Comparison of ENCODE assay signal across 8 mouse cellular contexts in genomic region chr2:120404823-120405765, GRCm38 (mm10). TPM values are rescaled to one million over a fixed set of nuclear protein-coding genes. Genes with fewer than 3 reads are reported as not detected.
A peak's percentile ranks its signal among the peaks of the same experiment; 100 is the strongest.
DNase-seq lines count a peak whose midpoint lies in the region; ATAC-seq and TF ChIP-seq lines count a peak whose summit lies in the region.

No protein-coding gene starts in this region.

- no peak for ATAC-seq in cerebellum, adult (ENCODE audit: insufficient number of reproducible peaks, low FRiP score, low TSS enrichment)
- ATAC-seq in heart, embryonic 14.5 days (ENCODE audit: insufficient number of reproducible peaks, insufficient read depth, low FRiP score, low read depth): no peak
- ATAC-seq in midbrain, embryonic 15.5 days (replicated peaks): no peak

- 0 out of 2 replicates have a peak, but pooled peaks cover 3% of the 10 kb centered on the region for H3K36me3 ChIP-seq in heart, embryonic 14.5 days (ENCODE audit: control insufficient read depth, insufficient read depth, low read length)
- H3K36me3 ChIP-seq in midbrain, embryonic 15.5 days (replicated peaks): no peaks in the 10 kb centered on the region

- H3K4me3 ChIP-seq in cerebellum, adult 2 months (replicated peaks; ENCODE audit: insufficient read depth, low read depth, low read length): peak overlapping the region; percentile 98
- peak overlapping the region; percentile 77 for H3K4me3 ChIP-seq in brown adipose tissue, adult 24 weeks (ENCODE audit: insufficient read depth, low read depth, low read length)
- peak overlapping the region; percentile 84 for H3K4me3 ChIP-seq in heart, embryonic 14.5 days (ENCODE audit: control insufficient read depth in 1 of 2, insufficient read depth in 1 of 2, low read depth in 1 of 2, low read length in 2 of 2)
- H3K4me3 ChIP-seq in midbrain, embryonic 15.5 days: peak overlapping the region; percentile 93

- peak overlapping the region; percentile 89 for H3K9ac ChIP-seq in heart, embryonic 14.5 days (ENCODE audit: low read length)
- H3K9ac ChIP-seq in midbrain, embryonic 15.5 days: peak overlapping the region; percentile 76

- TF ChIP-seq POLR2A in cerebellum, adult 2 months (IDR thresholded peaks at IDR 0.05; ENCODE audit: borderline replicate concordance, insufficient read depth, low read length): no peak

- peak overlapping the region; percentile 77 for H3K4me2 ChIP-seq in heart, embryonic 14.5 days (ENCODE audit: low read length)
- H3K4me2 ChIP-seq in midbrain, embryonic 15.5 days: peak overlapping the region; percentile 93

- no peak for DNase-seq in cerebellum, adult 2 months
- DNase-seq in kidney, postnatal 4 days: peak; percentile 5 to 12
- DNase-seq in right cerebral cortex, adult 2 months (ENCODE audit: low spot score in 2 of 2): no peak
- DNase-seq in adrenal gland, postnatal 25 days: no peak

- peaks cover 3% of the 10 kb centered on the region; the same call in 1 of the 2 replicates for H3K9me3 ChIP-seq in heart, embryonic 14.5 days (ENCODE audit: control insufficient read depth, low read length)
- H3K9me3 ChIP-seq in midbrain, embryonic 15.5 days: 0 out of 2 replicates have a peak, but pooled peaks cover 4% of the 10 kb centered on the region

- no peak for TF ChIP-seq CTCF in cerebellum, adult 2 months (IDR thresholded peaks at IDR 0.05; ENCODE audit: borderline replicate concordance, insufficient read depth, low read depth, low read length)

- 28% methylated on average over 14 of the region's 14 CpGs for WGBS in cerebellum, adult 2 months
- 22% methylated on average over 14 of the region's 14 CpGs for WGBS in heart, embryonic 14.5 days
- WGBS in midbrain, embryonic 15.5 days: 35% methylated on average over 14 of the region's 14 CpGs

- H3K27ac ChIP-seq in cerebellum, adult 2 months (ENCODE audit: insufficient read depth, low read length): peak overlapping the region; percentile 29; the same call in 1 of the 2 replicates
- H3K27ac ChIP-seq in brown adipose tissue, adult 24 weeks (replicated peaks; ENCODE audit: low read depth, low read length): peak overlapping the region; percentile 92
- peak overlapping the region; percentile 99 to 100 for H3K27ac ChIP-seq in heart, embryonic 14.5 days (replicated peaks in 1 of 2; ENCODE audit: control insufficient read depth in 1 of 2, insufficient read depth in 1 of 2, low read depth in 2 of 2, low read length in 2 of 2)
- H3K27ac ChIP-seq in midbrain, embryonic 15.5 days: peak overlapping the region; percentile 91

- H3K4me1 ChIP-seq in cerebellum, adult 2 months (ENCODE audit: control insufficient read depth, insufficient read depth, low read length): no peaks in the 10 kb centered on the region
- peaks cover 4% of the 10 kb centered on the region; the same call in 1 of the 2 replicates for H3K4me1 ChIP-seq in brown adipose tissue, adult 24 weeks (ENCODE audit: control insufficient read depth, insufficient read depth, insufficient read length, low read length)
- H3K4me1 ChIP-seq in heart, embryonic 14.5 days (ENCODE audit: control insufficient read depth in 2 of 2, insufficient read depth in 2 of 2, low read length in 2 of 2): peaks cover 2 to 10% of the 10 kb centered on the region in 2 experiments; a peak in 3 of 4 replicates
- H3K4me1 ChIP-seq in midbrain, embryonic 15.5 days: peaks cover 19% of the 10 kb centered on the region

- no peaks in the 10 kb centered on the region for H3K27me3 ChIP-seq in cerebellum, adult 2 months (ENCODE audit: control insufficient read depth, insufficient read depth, low read length)
- no peaks in the 10 kb centered on the region for H3K27me3 ChIP-seq in heart, embryonic 14.5 days (ENCODE audit: control insufficient read depth, insufficient read depth, low read length)
- no peaks in the 10 kb centered on the region for H3K27me3 ChIP-seq in midbrain, embryonic 15.5 days (replicated peaks)

RNA-seq across cellular contexts. Expression of gene Tmem87a, which starts 1.2 kb away (rescaled TPM):
- polyA plus RNA-seq in cerebellum, adult 2 months (2012; rRNA removed): 22.7 and 24.4 TPM in 2 replicates
- polyA plus RNA-seq in brown adipose tissue, adult 24 weeks (2012; ENCODE audit: insufficient read depth, insufficient read length, missing spikeins): 11.0 and 16.9 TPM in 2 replicates
- 7.5 and 9.9 TPM in 2 replicates for polyA plus RNA-seq in heart, embryonic 14.5 days (2014; fragmentation: Nextera tagmentation; extraction: Ambion mirVana)
- polyA plus RNA-seq in midbrain, embryonic 15.5 days (2015; fragmentation: Nextera tagmentation; extraction: Ambion mirVana): 5.7 and 6.6 TPM in 2 replicates
- total RNA-seq in adrenal gland, postnatal 25 days (2021): 43.3 and 49.9 TPM in 2 replicates

RNA-seq across cellular contexts. Expression of gene Ganc, which starts 1.4 kb away (rescaled TPM):
- polyA plus RNA-seq in cerebellum, adult 2 months (2012; rRNA removed): 12.8 and 13.6 TPM in 2 replicates
- 30.5 and 43.4 TPM in 2 replicates for polyA plus RNA-seq in brown adipose tissue, adult 24 weeks (2012; ENCODE audit: insufficient read depth, insufficient read length, missing spikeins)
- polyA plus RNA-seq in heart, embryonic 14.5 days (2014; fragmentation: Nextera tagmentation; extraction: Ambion mirVana): 9.0 and 9.8 TPM in 2 replicates
- polyA plus RNA-seq in midbrain, embryonic 15.5 days (2015; fragmentation: Nextera tagmentation; extraction: Ambion mirVana): 9.2 and 9.7 TPM in 2 replicates
- total RNA-seq in adrenal gland, postnatal 25 days (2021): 26.0 and 42.9 TPM in 2 replicates

RNA-seq across cellular contexts. Expression of gene Capn3, which starts 50.7 kb away (rescaled TPM):
- polyA plus RNA-seq in cerebellum, adult 2 months (2012; rRNA removed): 1.4 and 1.7 TPM in 2 replicates
- polyA plus RNA-seq in brown adipose tissue, adult 24 weeks (2012; ENCODE audit: insufficient read depth, insufficient read length, missing spikeins): 1.1 and 2.1 TPM in 2 replicates
- 2.9 and 3.3 TPM in 2 replicates for polyA plus RNA-seq in heart, embryonic 14.5 days (2014; fragmentation: Nextera tagmentation; extraction: Ambion mirVana)
- 0.50 and 1.2 TPM in 2 replicates for polyA plus RNA-seq in midbrain, embryonic 15.5 days (2015; fragmentation: Nextera tagmentation; extraction: Ambion mirVana)
- total RNA-seq in adrenal gland, postnatal 25 days (2021): 0.36 TPM in 1 of 2 replicates, not detected in the other

RNA-seq across cellular contexts. Expression of gene Vps39, which starts 52.2 kb away (rescaled TPM):
- polyA plus RNA-seq in cerebellum, adult 2 months (2012; rRNA removed): 66.1 and 66.6 TPM in 2 replicates
- polyA plus RNA-seq in brown adipose tissue, adult 24 weeks (2012; ENCODE audit: insufficient read depth, insufficient read length, missing spikeins): 10.5 and 14.5 TPM in 2 replicates
- polyA plus RNA-seq in heart, embryonic 14.5 days (2014; fragmentation: Nextera tagmentation; extraction: Ambion mirVana): 18.3 and 20.5 TPM in 2 replicates
- polyA plus RNA-seq in midbrain, embryonic 15.5 days (2015; fragmentation: Nextera tagmentation; extraction: Ambion mirVana): 47.1 and 49.0 TPM in 2 replicates
- total RNA-seq in adrenal gland, postnatal 25 days (2021): 55.9 and 64.3 TPM in 2 replicates

Comparison
In these comparisons a context has a peak if more than half of its experiments do, and no peak if none do; other contexts are left out.
1. DNase-seq: peak in kidney, postnatal 4 days (2 of 2); none in cerebellum, adult 2 months (0 of 2), right cerebral cortex, adult 2 months (0 of 2) and adrenal gland, postnatal 25 days (single experiment).
2. H3K27ac ChIP-seq: peak in every context shown above with its lines; median percentile 100 in heart, embryonic 14.5 days; 92 in brown adipose tissue, adult 24 weeks; 91 in midbrain, embryonic 15.5 days; 29 in cerebellum, adult 2 months.
3. Peak in every context shown above with its lines, with median percentiles within 50 percentile points of each other: H3K4me3 ChIP-seq.